Mouse (Mus musculus): ENCODE measurements at regions not wholly inside any gene's neighbourhood (a gene's known extent, or its start where the extent isn't known, plus 50 kb on each side); places are given as distances from the start of the nearest gene placed in this dataset.

- TF ChIP-seq CTCF (IDR thresholded peaks at IDR 0.05; ENCODE audit: insufficient read depth, low read depth, low read length) (no peak), POLR2A (IDR thresholded peaks at IDR 0.05; ENCODE audit: insufficient read depth, low read depth, low read length) (no peak)
Observed at GRCm38 (mm10) chr4:53264501-53264900, 104.8 kb upstream of the Abca1 start.

All from olfactory bulb, adult 2 months (tissue).